21 mouse cellular contexts compared by ENCODE assay signal in the genomic region with DNA sequence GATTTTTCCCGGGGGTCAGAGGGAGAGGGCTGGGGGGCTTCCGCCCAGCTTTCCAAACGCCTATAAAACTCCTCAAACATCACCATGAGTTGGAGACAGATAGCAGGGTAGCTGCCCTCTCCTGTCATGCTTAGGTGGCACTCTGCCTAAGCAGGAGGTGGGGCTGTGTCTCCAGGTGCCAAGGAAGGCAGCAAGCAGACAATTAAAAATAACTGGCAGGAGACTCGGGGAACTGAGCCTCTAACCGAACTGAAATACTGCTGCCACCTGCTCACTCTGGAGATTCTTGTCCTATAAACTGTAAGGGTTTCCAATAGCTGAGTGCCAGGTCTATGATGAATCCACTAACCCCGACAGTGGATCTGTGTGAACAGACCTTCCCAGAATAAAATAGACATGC.
"Had no signal": no experiment of that assay in that cellular context is flagged by ENCODE, and none has a peak within 500 bp of the region (broad histone marks: within the 10 kb centered on the region; RNA-seq: fewer than 3 reads in every experiment).

No protein-coding gene starts in this region.

- H3K36me3 ChIP-seq: limb, embryonic 12.5 days; limb, embryonic 15.5 days; liver, embryonic 12.5 days; liver, embryonic 15.5 days; lung, embryonic 15.5 days had no signal

- H3K4me2 ChIP-seq: limb, embryonic 12.5 days; limb, embryonic 15.5 days; liver, embryonic 12.5 days; liver, embryonic 15.5 days; lung, embryonic 15.5 days; midbrain, embryonic 13.5 days; neural tube, embryonic 13.5 days had no signal

- ATAC-seq: liver, embryonic 12.5 days; midbrain, embryonic 13.5 days; midbrain, embryonic 16.5 days had no signal

- H3K9ac ChIP-seq: limb, embryonic 12.5 days; limb, embryonic 15.5 days; liver, embryonic 12.5 days; liver, embryonic 15.5 days; lung, embryonic 15.5 days; midbrain, embryonic 13.5 days; neural tube, embryonic 13.5 days had no signal

- H3K9me3 ChIP-seq: limb, embryonic 15.5 days; liver, embryonic 15.5 days; lung, embryonic 15.5 days; midbrain, embryonic 10.5 days; neural tube, embryonic 13.5 days had no signal

- H3K4me1 ChIP-seq: liver, embryonic 12.5 days; liver, embryonic 15.5 days; lung, embryonic 15.5 days had no signal

- H3K27ac ChIP-seq: limb, embryonic 12.5 days; limb, embryonic 15.5 days; liver, embryonic 12.5 days; liver, embryonic 15.5 days; lung, embryonic 15.5 days; midbrain, embryonic 10.5 days; midbrain, embryonic 13.5 days; neural tube, embryonic 13.5 days had no signal

- H3K27me3 ChIP-seq: liver, embryonic 15.5 days; lung, embryonic 15.5 days; neural tube, embryonic 13.5 days had no signal

- DNase-seq: kidney, postnatal 14 days; kidney, postnatal 4 days; left cerebral cortex, postnatal 4 days; lung, adult 18-20 months; lung, postnatal 10 days; lung, postnatal 36 days; retina, postnatal 1 day; right cerebral cortex, postnatal 25 days; thymus, adult 18-20 months; thymus, postnatal 36 days had no signal

- H3K4me3 ChIP-seq: limb, embryonic 12.5 days; limb, embryonic 15.5 days; liver, embryonic 12.5 days; liver, embryonic 15.5 days; lung, embryonic 15.5 days; megakaryocyte, embryonic 14.5 days; midbrain, embryonic 10.5 days; midbrain, embryonic 13.5 days; myocyte; neural tube, embryonic 13.5 days had no signal
